Mouse (Mus musculus) G1E-ER4 (cell line): Measurements from ENCODE around the gene Prokr1. TPM values are rescaled to one million over a fixed set of nuclear protein-coding genes. Genes with fewer than 3 reads are reported as not detected.

ENCODE experiments used
- GATA1 ChIP-seq: IDR thresholded peaks from one replicate; pipeline ENCODE4 v1.8.0; 2012; ENCODE audit warnings: low read length, inconsistent platforms
- polyA plus RNA-seq: library from polyadenylated mRNA; stranded (reverse); fragments of >175 nt; gene quantifications from 2 replicates; pipeline ENCODE4 v1.2.3, GENCODE M21; 2012

Gene Prokr1
- polyA plus RNA-seq = 0.15 and 0.16 TPM in 2 replicates

- TF ChIP-seq GATA1 = no peak
These were observed at the start of gene Prokr1 for GRCm38 (mm10) chr6:87590394-87591281. Gene Prokr1 (minus strand): TSS chr6:87590743.

- no peak for TF ChIP-seq GATA1
These were observed 47.7 kb upstream of the Prokr1 start for GRCm38 (mm10) chr6:87638134-87638660.

GRCm38 (mm10) chr6:87632176-87632575 lies 41.6 kb upstream of the Prokr1 start:
- no peak for TF ChIP-seq GATA1

GRCm38 (mm10) chr6:87623151-87623550 lies 32.6 kb upstream of the Prokr1 start:
- no peak for TF ChIP-seq GATA1

GRCm38 (mm10) chr6:87621281-87621680 lies 30.7 kb upstream of the Prokr1 start:
- no peak for TF ChIP-seq GATA1

GRCm38 (mm10) chr6:87618021-87618420 lies 27.5 kb upstream of the Prokr1 start:
- no peak for TF ChIP-seq GATA1

- no peak for TF ChIP-seq GATA1
These were observed 25.1 kb upstream of the Prokr1 start for GRCm38 (mm10) chr6:87615696-87616083.

GRCm38 (mm10) chr6:87614794-87615695 lies 24.5 kb upstream of the Prokr1 start:
- no peak for TF ChIP-seq GATA1

GRCm38 (mm10) chr6:87599825-87600224 lies 9.3 kb upstream of the Prokr1 start:
- no peak for TF ChIP-seq GATA1

- TF ChIP-seq GATA1 = no peak
These were observed 6.7 kb upstream of the Prokr1 start for GRCm38 (mm10) chr6:87597116-87597833.

GRCm38 (mm10) chr6:87594188-87594587 lies 3.6 kb upstream of the Prokr1 start:
- no peak for TF ChIP-seq GATA1

GRCm38 (mm10) chr6:87589718-87590393 lies 687 bp downstream of the Prokr1 start:
- no peak for TF ChIP-seq GATA1

GRCm38 (mm10) chr6:87583991-87584390 lies 6.6 kb downstream of the Prokr1 start:
- TF ChIP-seq GATA1 = no peak

- TF ChIP-seq GATA1 = peak; percentile 79
These were observed 7.3 kb downstream of the Prokr1 start for GRCm38 (mm10) chr6:87583183-87583611.

GRCm38 (mm10) chr6:87582456-87582855 lies 8.1 kb downstream of the Prokr1 start:
- TF ChIP-seq GATA1 = no peak
